Comparison of ENCODE assay signal across 23 mouse cellular contexts in the genomic region with DNA sequence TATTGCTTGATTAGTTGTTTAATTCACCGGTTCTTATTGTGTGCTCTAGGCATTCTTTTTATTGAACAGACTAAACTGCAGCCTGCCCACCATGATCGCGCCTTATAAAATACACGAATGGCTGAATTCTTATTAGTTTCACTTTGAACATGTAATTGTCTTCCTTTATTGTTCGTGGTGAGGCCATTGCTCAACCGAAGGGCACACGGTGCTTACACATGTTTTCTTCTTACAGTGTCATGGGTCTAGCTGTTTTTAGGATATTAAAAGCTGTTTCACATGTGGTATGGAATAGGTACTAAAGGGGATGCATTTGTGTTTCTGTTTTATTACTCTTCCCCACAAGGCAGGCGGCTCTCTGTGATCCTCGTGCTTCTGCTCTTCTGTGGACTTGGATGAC.
"Had no signal": no experiment of that assay in that cellular context is flagged by ENCODE, and none has a peak within 500 bp of the region (broad histone marks: within the 10 kb centered on the region; RNA-seq: fewer than 3 reads in every experiment).

No protein-coding gene starts in this region.

- ATAC-seq: hindbrain, embryonic 16.5 days; inflammation-experienced regulatory T-cells, adult 6 months; intestine, embryonic 15.5 days; intestine, postnatal 0 days; liver, embryonic 12.5 days had no signal

- H3K27me3 ChIP-seq: heart, embryonic 12.5 days; hindbrain, embryonic 12.5 days; intestine, embryonic 15.5 days; limb, embryonic 13.5 days; limb, embryonic 15.5 days; liver, embryonic 12.5 days had no signal

- H3K36me3 ChIP-seq: hindbrain, embryonic 12.5 days; intestine, embryonic 15.5 days; limb, embryonic 13.5 days; limb, embryonic 15.5 days had no signal

- DNase-seq: gastrocnemius, postnatal 14 days; heart, postnatal 10 days; heart, postnatal 4 days; kidney, adult 18-20 months; kidney, adult 8-10 months; kidney, postnatal 10 days; kidney, postnatal 25 days; kidney, postnatal 4 days; left cerebral cortex, postnatal 4 days had no signal

- H3K4me3 ChIP-seq: heart, embryonic 10.5 days; heart, embryonic 12.5 days; hindbrain, embryonic 10.5 days; hindbrain, embryonic 12.5 days; intestine, embryonic 15.5 days; layer of hippocampus, adult 2 months; limb, embryonic 13.5 days; limb, embryonic 15.5 days; liver, embryonic 12.5 days had no signal

- H3K9ac ChIP-seq: heart, embryonic 12.5 days; hindbrain, embryonic 12.5 days; hindbrain, embryonic 14.5 days; intestine, embryonic 15.5 days; limb, embryonic 13.5 days; limb, embryonic 15.5 days; liver, embryonic 12.5 days; liver, embryonic 14.5 days had no signal

- H3K27ac ChIP-seq: heart, embryonic 10.5 days; hindbrain, embryonic 10.5 days; hindbrain, embryonic 12.5 days; hindbrain, embryonic 14.5 days; intestine, embryonic 15.5 days; layer of hippocampus, adult 2 months; limb, embryonic 13.5 days; limb, embryonic 15.5 days; liver, embryonic 12.5 days; liver, embryonic 14.5 days had no signal

- H3K4me1 ChIP-seq: heart, embryonic 10.5 days; hindbrain, embryonic 10.5 days; hindbrain, embryonic 12.5 days; limb, embryonic 15.5 days had no signal
